Mouse (Mus musculus): ENCODE measurements at regions not wholly inside any gene's neighbourhood (a gene's known extent, or its start where the extent isn't known, plus 50 kb on each side); places are given as distances from the start of the nearest gene placed in this dataset.

- TF ChIP-seq CTCF (IDR thresholded peaks at IDR 0.05 in 2 of 3, conservative IDR thresholded peaks at IDR 0.05 in 1 of 3; ENCODE audit: control insufficient read depth in 1 of 3, insufficient read depth in 1 of 3, low read depth in 2 of 3, low read length in 3 of 3, poor library complexity in 1 of 3, severe bottlenecking in 1 of 3) = no peak
- TF ChIP-seq TBP (IDR thresholded peaks at IDR 0.05; ENCODE audit: low read depth, low read length) = no peak
- no peak for TF ChIP-seq MAFK (IDR thresholded peaks at IDR 0.05; ENCODE audit: borderline replicate concordance, low read depth, low read length)
Measured at GRCm38 (mm10) chr12:29323534-29323933, 204.7 kb upstream of the Myt1l start.

Data from MEL (cell line).